Mouse (Mus musculus): ENCODE measurements at regions not wholly inside any gene's neighbourhood (a gene's known extent, or its start where the extent isn't known, plus 50 kb on each side); places are given as distances from the start of the nearest gene placed in this dataset.
"Not testable (repeated sequence)": the region's sequence is repeated elsewhere in the genome, so short reads cannot be mapped to it uniquely, and the experiment has no call there.

DNA sequence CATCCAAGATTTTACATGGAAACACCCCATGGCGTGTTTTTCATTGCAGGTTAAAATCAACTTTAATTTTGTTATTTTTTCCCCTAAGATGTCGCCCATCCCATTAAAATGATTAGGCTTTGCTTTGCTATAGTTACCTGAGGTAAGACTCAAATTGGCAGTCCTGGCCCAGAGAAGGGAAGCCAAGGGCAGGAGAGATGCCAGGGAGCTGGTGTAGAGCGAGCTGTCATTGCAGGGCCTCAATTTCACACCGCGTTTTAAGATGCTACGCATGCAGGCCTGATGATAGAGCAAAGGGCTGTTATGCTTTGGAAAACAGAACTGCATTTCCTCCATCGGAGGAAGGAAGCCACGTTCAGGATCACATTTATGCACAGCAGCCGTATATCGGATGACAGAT, 852.7 kb upstream of the Sox9 start:
- no peak for DNase-seq (ENCODE audit: extremely low spot score in 1 of 2, low spot score in 1 of 2)

DNA sequence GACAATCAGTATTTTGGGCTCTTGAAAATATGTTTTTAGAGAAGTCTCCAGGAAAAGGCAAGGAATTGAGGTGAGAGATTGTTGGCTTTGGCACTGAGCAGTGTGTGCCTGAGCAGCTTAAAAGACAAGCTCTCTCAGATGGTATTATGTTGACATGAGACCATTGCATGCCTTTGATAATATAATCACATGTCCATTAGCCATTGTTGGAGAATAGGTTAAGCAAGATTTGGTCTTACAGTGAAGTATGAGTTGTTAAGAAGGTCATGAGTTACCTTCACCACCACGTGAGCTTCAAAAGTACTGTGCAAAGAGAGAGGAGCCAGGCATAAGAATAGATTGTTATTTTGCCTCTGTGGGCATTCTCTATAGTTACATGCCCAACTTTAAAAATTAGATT, 850.0 kb upstream of the Sox9 start:
- no peak for DNase-seq (ENCODE audit: extremely low spot score in 1 of 2, low spot score in 1 of 2)

DNA sequence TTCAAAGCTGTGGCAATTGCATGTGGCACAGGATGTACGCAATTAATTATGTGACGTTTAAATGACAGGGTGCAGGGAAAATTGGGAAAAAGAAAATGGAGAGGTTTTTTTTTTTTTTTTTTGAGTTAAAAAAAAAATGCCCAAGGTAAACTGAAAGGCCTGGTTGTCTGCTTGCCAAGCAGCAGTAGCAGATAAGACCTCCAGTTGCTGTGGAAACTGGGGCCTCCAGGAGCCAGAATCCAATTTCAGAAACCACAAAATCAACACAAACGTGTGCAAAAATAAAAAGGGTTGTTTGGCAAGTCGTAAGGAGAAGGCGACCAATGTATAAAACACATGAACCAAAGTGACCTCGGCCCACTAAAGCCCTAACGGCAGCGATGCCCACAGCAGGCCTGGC, 837.7 kb upstream of the Sox9 start:
- no peak for DNase-seq (ENCODE audit: extremely low spot score in 1 of 2, low spot score in 1 of 2)

GRCm38 (mm10) chr11:111945806-111946205, 836.2 kb upstream of the Sox9 start:
- DNase-seq (ENCODE audit: extremely low spot score in 1 of 2, low spot score in 1 of 2): no peak

GRCm38 (mm10) chr11:111947671-111948070, 834.4 kb upstream of the Sox9 start:
- no peak for DNase-seq (ENCODE audit: extremely low spot score in 1 of 2, low spot score in 1 of 2)

- no peak for DNase-seq (ENCODE audit: extremely low spot score in 1 of 2, low spot score in 1 of 2)
Measured at GRCm38 (mm10) chr11:111953421-111953820, 828.6 kb upstream of the Sox9 start.

DNA sequence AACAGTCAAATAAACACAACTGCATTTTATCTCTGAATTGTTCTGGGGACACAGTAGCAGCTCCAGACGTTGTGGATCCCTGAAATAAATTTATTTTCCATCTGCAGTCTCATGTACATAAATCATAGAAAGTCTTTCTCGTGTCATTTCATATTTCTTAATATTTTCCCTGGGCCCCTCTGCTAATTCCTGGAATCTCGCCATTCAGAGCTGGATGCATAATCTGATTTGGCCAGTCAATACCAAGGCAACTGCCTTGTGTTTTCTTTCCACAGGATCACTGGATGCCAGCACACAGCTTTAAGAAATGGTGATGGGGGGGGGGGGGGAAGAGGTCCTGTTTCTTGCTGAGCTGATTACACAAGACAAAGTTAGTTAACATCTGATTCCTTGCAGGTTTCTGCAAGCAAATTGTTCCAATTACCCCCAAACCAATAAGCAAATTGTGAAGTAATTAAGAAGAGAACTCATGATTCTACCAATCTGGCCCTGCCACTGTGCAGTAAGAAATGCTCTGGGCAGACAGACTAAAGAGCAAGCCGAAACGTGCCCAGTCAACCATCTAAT, 824.2 kb upstream of the Sox9 start:
- no peak for DNase-seq (ENCODE audit: extremely low spot score in 1 of 2, low spot score in 1 of 2)

GRCm38 (mm10) chr11:111961047-111961837, 820.8 kb upstream of the Sox9 start:
- peak in 1 of 2 experiments; percentile 12 for DNase-seq (ENCODE audit: extremely low spot score in 1 of 2, low spot score in 1 of 2)

- no peak for DNase-seq (ENCODE audit: extremely low spot score in 1 of 2, low spot score in 1 of 2)
Measured at GRCm38 (mm10) chr11:111961846-111962245, 820.2 kb upstream of the Sox9 start.

- no peak for DNase-seq (ENCODE audit: extremely low spot score in 1 of 2, low spot score in 1 of 2)
Measured at GRCm38 (mm10) chr11:111964066-111964465, 818.0 kb upstream of the Sox9 start.

- DNase-seq (ENCODE audit: extremely low spot score in 1 of 2, low spot score in 1 of 2): no peak
Measured at GRCm38 (mm10) chr11:111966401-111966800, 815.6 kb upstream of the Sox9 start.

DNA sequence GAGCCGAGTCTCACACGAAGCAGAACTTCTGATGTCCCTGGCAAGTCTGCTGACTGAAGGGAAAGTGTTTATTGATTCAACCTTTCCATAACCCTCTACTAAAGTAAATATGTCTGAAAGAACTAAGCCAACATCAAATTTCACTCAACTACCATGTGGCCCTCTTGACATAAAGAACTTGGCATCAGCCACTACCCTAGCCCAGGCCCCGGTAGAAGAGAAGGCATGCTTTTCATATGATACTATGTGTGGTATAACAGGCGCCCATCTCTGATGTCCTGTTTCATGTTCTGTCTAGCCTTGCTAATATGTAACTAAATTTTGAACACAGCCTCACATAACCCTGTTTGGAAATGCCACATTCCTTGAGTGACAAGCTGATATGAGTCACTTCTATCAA, 811.0 kb upstream of the Sox9 start:
- DNase-seq (ENCODE audit: extremely low spot score in 1 of 2, low spot score in 1 of 2): no peak

DNA sequence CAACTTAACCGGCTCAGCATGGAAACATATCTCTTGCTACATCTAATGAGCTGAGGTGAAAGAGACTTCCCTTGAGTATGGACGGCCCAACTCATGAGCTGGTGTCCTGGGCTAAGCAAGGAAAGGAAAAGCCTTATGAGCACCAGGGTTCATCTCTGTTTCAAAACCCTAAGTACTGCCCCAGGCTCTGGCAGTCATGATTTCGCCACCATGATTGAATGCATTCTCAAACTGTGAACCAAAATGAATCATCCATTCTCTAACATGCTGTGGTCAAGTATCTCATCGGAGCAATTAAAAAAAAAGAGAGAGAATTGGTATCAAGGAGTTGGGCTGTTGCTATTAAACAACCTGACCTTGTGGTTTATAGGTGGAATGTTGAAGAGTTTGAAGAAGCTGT, 803.4 kb upstream of the Sox9 start:
- DNase-seq (ENCODE audit: extremely low spot score in 1 of 2, low spot score in 1 of 2): no peak

GRCm38 (mm10) chr11:111996395-111996794, 785.6 kb upstream of the Sox9 start:
- DNase-seq (ENCODE audit: extremely low spot score in 1 of 2, low spot score in 1 of 2): no peak

DNA sequence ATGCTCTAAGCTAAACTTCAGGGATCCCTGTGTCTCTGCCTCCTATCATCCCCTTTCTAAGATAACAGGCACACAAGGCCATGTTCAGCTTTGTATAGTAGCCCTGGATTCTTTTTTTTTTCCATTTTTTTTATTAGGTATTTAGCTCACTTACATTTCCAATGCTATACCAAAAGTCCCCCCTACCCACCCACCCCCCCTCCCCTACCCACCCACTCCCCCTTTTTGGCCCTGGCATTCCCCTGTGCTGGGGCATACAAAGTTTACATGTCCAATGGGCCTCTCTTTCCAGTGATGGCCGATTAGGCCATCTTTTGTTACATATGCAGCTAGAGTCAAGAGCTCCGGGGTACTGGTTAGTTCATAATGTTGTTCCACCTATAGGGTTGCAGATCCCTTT, 771.2 kb upstream of the Sox9 start:
- DNase-seq (ENCODE audit: extremely low spot score in 1 of 2, low spot score in 1 of 2): not testable (repeated sequence)

DNA sequence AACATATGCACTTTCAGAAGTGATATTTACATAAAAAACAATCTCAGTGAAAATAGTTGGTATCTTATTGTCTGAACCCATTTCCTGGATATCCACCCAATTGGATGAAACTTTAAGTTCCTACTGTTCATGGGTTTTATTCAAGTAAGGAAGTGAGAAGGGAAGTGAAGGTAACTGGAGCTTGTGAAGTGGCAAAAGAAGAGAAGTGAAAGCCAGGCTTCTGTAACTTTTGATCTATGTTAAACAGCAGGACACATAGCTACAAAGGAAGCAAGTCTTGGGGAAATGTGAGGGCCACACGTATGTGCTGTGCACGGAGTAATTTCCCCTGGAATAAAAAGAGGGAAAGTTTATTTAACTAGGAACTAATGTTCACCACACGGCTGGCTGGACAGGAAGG, 764.1 kb upstream of the Sox9 start:
- no peak for DNase-seq (ENCODE audit: extremely low spot score in 1 of 2, low spot score in 1 of 2)

GRCm38 (mm10) chr11:112028031-112028430, 754.0 kb upstream of the Sox9 start:
- no peak for DNase-seq (ENCODE audit: extremely low spot score in 1 of 2, low spot score in 1 of 2)

DNA sequence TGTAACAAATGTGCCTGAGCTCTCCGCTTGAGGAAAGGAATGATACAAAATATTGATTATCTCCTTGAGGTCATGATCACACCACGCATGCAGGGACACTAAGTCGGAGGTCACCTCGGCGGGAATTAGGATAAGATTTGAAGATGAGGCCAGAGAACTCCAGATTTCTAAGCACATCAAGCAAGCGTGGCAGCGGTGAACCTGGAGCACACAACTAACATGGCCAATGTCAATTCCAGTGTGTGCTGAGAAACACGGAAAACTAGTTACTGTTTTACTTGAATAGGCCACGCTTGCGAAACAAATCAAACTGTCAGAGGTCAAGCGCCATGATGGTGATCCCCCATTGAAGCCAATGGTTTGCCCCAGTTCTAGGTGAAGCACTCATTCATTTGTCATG, 743.3 kb upstream of the Sox9 start:
- DNase-seq (ENCODE audit: extremely low spot score in 1 of 2, low spot score in 1 of 2): no peak

DNA sequence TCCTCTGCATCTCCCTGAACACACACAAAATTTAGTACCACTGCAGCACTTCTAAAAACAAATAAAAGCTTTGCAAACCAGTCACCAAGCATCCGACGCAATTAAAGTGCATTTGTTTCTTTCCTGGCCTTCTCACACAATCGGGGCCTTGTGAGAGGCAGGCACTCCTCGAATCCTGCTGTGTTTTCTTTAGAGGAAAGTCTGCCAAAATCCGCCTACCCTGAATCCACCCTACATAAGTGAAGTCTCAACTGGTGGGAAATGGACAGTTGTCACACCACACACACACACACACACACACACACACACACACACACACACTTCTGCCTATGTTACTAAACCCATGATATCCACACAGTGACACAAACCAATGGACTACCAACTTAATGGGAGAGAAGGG, 737.6 kb upstream of the Sox9 start:
- DNase-seq (ENCODE audit: extremely low spot score in 1 of 2, low spot score in 1 of 2): peak in 1 of 2 experiments; percentile 10

DNA sequence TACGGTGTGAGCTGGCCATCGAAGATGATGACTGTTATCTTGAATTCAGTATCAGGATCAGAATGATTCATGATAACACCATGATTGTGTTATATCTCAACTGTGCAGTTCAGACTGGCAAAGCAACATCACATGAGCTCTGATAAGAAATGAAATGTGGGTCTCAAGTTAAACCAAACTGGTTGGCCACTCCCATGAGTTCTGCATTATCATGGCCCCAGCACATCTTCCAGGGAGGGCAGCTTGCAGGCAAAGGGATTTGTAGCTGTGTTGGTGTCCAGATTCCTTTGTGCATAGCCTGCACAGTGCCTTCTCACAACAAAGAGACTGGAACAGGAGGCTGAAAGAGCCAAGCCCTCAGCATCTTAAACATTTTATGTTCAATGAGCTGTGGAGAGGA, 736.7 kb upstream of the Sox9 start:
- no peak for DNase-seq (ENCODE audit: extremely low spot score in 1 of 2, low spot score in 1 of 2)

- DNase-seq (ENCODE audit: extremely low spot score in 1 of 2, low spot score in 1 of 2): no peak
Measured at GRCm38 (mm10) chr11:112050362-112050761, 731.7 kb upstream of the Sox9 start.

- DNase-seq (ENCODE audit: extremely low spot score in 1 of 2, low spot score in 1 of 2): no peak
Measured at GRCm38 (mm10) chr11:112055591-112055990, 726.4 kb upstream of the Sox9 start.

All from frontal cortex, adult 2 months (tissue).